Mouse (Mus musculus): ENCODE measurements at regions not wholly inside any gene's neighbourhood (a gene's known extent, or its start where the extent isn't known, plus 50 kb on each side); places are given as distances from the start of the nearest gene placed in this dataset.

DNA sequence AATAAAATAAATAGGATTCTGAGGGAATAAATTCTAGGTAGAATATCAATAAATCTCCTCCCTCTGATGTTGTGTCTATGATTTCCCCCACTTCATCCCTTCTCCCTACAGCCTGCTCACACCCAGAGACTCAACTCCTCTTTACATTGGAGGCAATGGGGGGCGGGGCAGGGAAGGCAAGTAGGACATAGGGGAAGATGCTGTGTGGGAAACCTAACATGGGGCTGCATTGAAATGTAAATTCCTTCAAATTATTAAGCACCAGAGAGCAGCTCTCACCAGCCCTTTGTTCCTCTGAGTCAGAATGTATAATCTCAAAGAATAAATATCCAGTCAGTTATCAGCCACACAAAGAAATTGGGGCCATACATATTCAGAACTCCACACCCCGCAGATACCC is 91.6 kb downstream of the Nuf2 start:
- H3K36me3 ChIP-seq (ENCODE audit: insufficient read depth, low read length): no peaks in the 10 kb centered on the region
- TF ChIP-seq EP300 (IDR thresholded peaks at IDR 0.05) (no peak), CTCF (IDR thresholded peaks at IDR 0.05) (no peak)
- H3K4me3 ChIP-seq (ENCODE audit: low read depth, low read length): no peak overlapping the region
- no peaks in the 10 kb centered on the region for H3K9me3 ChIP-seq (ENCODE audit: low read length)
- H3K27ac ChIP-seq (ENCODE audit: low read length): no peak overlapping the region
- 80% methylated on average over 2 of the region's 2 CpGs for WGBS
- DNase-seq (ENCODE audit: low spot score): no peak
- H3K9ac ChIP-seq (replicated peaks; ENCODE audit: low read depth): no peak overlapping the region
- H3K4me1 ChIP-seq (ENCODE audit: insufficient read depth, low read depth, low read length): no peaks in the 10 kb centered on the region
- H3K27me3 ChIP-seq (replicated peaks; ENCODE audit: insufficient read depth, low read length): no peaks in the 10 kb centered on the region
- no peak overlapping the region for H3K4me2 ChIP-seq (replicated peaks; ENCODE audit: low read depth, low read length)
- ATAC-seq: no peak

DNA sequence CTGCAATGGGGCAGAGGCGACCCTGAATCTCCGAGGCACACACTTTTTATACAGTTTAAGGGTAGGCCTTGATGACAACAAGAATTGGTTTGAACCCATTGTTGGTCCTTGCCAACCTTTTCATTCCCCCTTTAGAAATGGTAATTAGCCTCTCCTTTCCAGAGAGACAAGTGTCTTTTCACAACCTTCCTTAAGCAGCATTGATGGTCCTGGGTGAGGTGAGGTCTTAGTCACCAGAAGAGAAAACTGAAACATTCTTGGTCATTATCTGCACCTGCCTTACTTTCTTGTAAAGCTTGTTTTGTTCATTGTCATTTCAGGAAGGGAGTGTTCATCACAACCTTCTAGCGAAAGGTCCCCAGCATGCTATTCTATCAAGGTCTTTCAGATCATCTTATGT is 93.3 kb downstream of the Nuf2 start:
- 95% methylated on average over 3 of the region's 3 CpGs for WGBS
- no peaks in the 10 kb centered on the region for H3K27me3 ChIP-seq (replicated peaks; ENCODE audit: insufficient read depth, low read length)
- H3K4me3 ChIP-seq (ENCODE audit: low read depth, low read length): no peak overlapping the region
- H3K27ac ChIP-seq (ENCODE audit: low read length): no peak overlapping the region
- no peaks in the 10 kb centered on the region for H3K9me3 ChIP-seq (ENCODE audit: low read length)
- H3K36me3 ChIP-seq (ENCODE audit: insufficient read depth, low read length): no peaks in the 10 kb centered on the region
- no peak overlapping the region for H3K9ac ChIP-seq (replicated peaks; ENCODE audit: low read depth)
- no peak for DNase-seq (ENCODE audit: low spot score)
- TF ChIP-seq CTCF (IDR thresholded peaks at IDR 0.05) (no peak), EP300 (IDR thresholded peaks at IDR 0.05) (no peak)
- no peak overlapping the region for H3K4me2 ChIP-seq (replicated peaks; ENCODE audit: low read depth, low read length)
- no peaks in the 10 kb centered on the region for H3K4me1 ChIP-seq (ENCODE audit: insufficient read depth, low read depth, low read length)
- no peak for ATAC-seq

DNA sequence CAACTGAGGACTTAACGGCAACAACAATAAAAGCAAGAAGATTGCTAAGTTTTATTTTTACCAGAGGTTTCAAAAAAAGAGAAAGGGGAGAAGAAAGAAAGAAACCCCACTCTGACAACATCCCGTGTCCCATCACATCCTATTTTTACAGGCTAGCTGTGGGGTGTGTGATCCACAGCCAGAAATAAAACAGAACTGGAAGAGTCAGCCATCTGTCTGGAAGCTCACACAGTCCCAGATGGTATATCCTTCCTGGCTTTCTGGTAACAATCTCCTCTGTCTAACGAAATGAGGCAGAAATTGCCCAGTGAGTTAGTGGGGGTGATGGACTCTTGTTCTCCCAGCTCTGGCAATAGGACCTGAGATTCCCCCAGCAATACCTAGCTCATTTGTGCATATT is 108.9 kb downstream of the Nuf2 start:
- Histone ChIP-seq H3K4me3 (ENCODE audit: low read depth, low read length) (no peak overlapping the region), H3K4me2 (replicated peaks; ENCODE audit: low read depth, low read length) (no peak overlapping the region), H3K36me3 (ENCODE audit: insufficient read depth, low read length) (no peaks in the 10 kb centered on the region), H3K27me3 (replicated peaks; ENCODE audit: insufficient read depth, low read length) (no peaks in the 10 kb centered on the region), H3K27ac (ENCODE audit: low read length) (no peak overlapping the region), H3K4me1 (ENCODE audit: insufficient read depth, low read depth, low read length) (no peaks in the 10 kb centered on the region), H3K9ac (replicated peaks; ENCODE audit: low read depth) (no peak overlapping the region), H3K9me3 (ENCODE audit: low read length) (no peaks in the 10 kb centered on the region)
- TF ChIP-seq CTCF (IDR thresholded peaks at IDR 0.05): no peak
- TF ChIP-seq EP300 (IDR thresholded peaks at IDR 0.05): no peak
- WGBS: 70% methylated on average over 3 of the region's 3 CpGs
- DNase-seq (ENCODE audit: low spot score) (no peak), ATAC-seq (no peak)

DNA sequence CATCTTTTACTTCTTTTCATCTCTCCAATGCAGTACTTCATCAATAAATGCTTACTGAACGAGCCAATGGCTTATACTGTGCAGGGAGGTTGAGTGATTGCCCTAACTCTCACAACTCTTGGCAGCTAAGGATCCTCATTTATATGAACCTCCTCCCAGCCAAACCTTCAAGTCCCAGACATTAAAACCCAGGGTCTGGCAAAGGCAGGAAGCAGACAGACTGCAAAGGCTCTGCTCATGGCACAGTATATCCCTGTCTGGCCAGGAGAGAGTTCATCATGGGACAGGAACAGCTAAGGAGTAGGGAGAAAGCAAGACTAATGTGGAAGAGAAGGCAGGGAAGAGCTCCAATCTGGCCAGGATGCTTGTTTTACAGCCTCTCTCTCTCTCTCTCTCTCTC is 109.6 kb downstream of the Nuf2 start:
- TF ChIP-seq EP300 (IDR thresholded peaks at IDR 0.05) (no peak), CTCF (IDR thresholded peaks at IDR 0.05) (no peak)
- H3K27ac ChIP-seq (ENCODE audit: low read length): no peak overlapping the region
- no peak overlapping the region for H3K4me3 ChIP-seq (ENCODE audit: low read depth, low read length)
- no peak overlapping the region for H3K4me2 ChIP-seq (replicated peaks; ENCODE audit: low read depth, low read length)
- no peak for ATAC-seq
- H3K9me3 ChIP-seq (ENCODE audit: low read length): no peaks in the 10 kb centered on the region
- DNase-seq (ENCODE audit: low spot score): no peak
- WGBS: 25% methylated on average over 1 of the region's 1 CpGs
- no peaks in the 10 kb centered on the region for H3K36me3 ChIP-seq (ENCODE audit: insufficient read depth, low read length)
- no peaks in the 10 kb centered on the region for H3K4me1 ChIP-seq (ENCODE audit: insufficient read depth, low read depth, low read length)
- no peaks in the 10 kb centered on the region for H3K27me3 ChIP-seq (replicated peaks; ENCODE audit: insufficient read depth, low read length)
- H3K9ac ChIP-seq (replicated peaks; ENCODE audit: low read depth): no peak overlapping the region

DNA sequence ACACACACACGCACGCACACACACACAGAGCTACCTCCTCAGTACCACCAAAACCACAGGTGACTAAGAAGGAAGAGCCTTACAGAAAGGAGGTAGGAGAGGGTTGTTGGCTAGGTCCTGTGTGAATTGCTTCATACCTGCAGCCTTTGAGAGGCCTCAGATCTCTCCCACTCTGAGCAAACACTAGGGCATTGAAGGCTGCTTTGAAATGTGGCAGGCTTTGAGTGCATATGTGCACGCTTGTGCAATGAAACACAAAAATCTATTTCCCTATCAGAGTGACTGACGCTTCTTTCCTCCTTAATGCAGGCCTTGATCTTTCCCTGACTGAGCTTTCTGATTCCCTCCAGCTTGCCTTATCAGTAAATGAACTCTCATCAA is 112.6 kb downstream of the Nuf2 start:
- Histone ChIP-seq H3K4me3 (ENCODE audit: low read depth, low read length) (no peak overlapping the region), H3K9me3 (ENCODE audit: low read length) (no peaks in the 10 kb centered on the region), H3K9ac (replicated peaks; ENCODE audit: low read depth) (no peak overlapping the region), H3K27me3 (replicated peaks; ENCODE audit: insufficient read depth, low read length) (no peaks in the 10 kb centered on the region), H3K4me2 (replicated peaks; ENCODE audit: low read depth, low read length) (no peak overlapping the region), H3K36me3 (ENCODE audit: insufficient read depth, low read length) (no peaks in the 10 kb centered on the region), H3K4me1 (ENCODE audit: insufficient read depth, low read depth, low read length) (no peaks in the 10 kb centered on the region), H3K27ac (ENCODE audit: low read length) (no peak overlapping the region)
- 39% methylated on average over 3 of the region's 4 CpGs for WGBS
- no peak for TF ChIP-seq CTCF (IDR thresholded peaks at IDR 0.05)
- no peak for TF ChIP-seq EP300 (IDR thresholded peaks at IDR 0.05)
- DNase-seq (ENCODE audit: low spot score): peak; percentile 84
- ATAC-seq: peak; percentile 97

DNA sequence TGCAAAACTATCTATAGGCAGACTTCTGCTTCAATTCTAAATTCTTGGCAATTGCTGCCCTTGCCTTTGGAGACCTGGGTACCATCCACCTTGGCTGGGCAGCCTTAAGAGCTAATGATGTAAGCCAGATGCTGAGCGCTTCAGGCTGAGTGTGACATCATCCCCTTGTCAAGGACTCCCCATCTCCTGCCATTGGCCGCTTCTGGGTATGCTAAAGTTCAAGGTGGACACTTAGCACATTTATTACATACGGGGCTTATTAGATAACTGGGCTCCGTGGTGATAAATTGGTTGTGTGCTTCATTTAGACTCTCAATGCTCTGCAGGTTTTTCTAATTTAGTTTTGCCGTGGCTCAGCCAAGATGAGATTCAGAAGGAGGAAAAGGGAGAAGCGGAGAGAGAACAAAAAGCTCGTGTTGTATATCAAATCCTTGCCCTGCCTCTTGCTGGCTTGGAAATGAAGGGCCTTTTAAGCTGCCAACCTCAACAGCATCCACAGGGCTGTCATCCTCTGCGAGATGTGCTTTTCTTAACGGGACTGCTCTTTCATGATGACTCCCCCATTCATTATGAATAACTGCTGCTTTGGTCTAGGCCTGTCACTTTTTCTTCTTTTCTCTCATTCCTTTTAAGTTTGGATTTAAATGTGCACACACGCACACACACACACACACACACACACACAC is 113.1 kb downstream of the Nuf2 start:
- H3K36me3 ChIP-seq (ENCODE audit: insufficient read depth, low read length): no peaks in the 10 kb centered on the region
- H3K27me3 ChIP-seq (replicated peaks; ENCODE audit: insufficient read depth, low read length): no peaks in the 10 kb centered on the region
- DNase-seq (ENCODE audit: low spot score) (no peak), ATAC-seq (no peak)
- H3K4me2 ChIP-seq (replicated peaks; ENCODE audit: low read depth, low read length): no peak overlapping the region
- no peaks in the 10 kb centered on the region for H3K4me1 ChIP-seq (ENCODE audit: insufficient read depth, low read depth, low read length)
- no peak overlapping the region for H3K4me3 ChIP-seq (ENCODE audit: low read depth, low read length)
- TF ChIP-seq EP300 (IDR thresholded peaks at IDR 0.05): no peak
- TF ChIP-seq CTCF (IDR thresholded peaks at IDR 0.05): no peak
- no peak overlapping the region for H3K9ac ChIP-seq (replicated peaks; ENCODE audit: low read depth)
- 59% methylated on average over 10 of the region's 10 CpGs for WGBS
- H3K27ac ChIP-seq (ENCODE audit: low read length): no peak overlapping the region
- no peaks in the 10 kb centered on the region for H3K9me3 ChIP-seq (ENCODE audit: low read length)

DNA sequence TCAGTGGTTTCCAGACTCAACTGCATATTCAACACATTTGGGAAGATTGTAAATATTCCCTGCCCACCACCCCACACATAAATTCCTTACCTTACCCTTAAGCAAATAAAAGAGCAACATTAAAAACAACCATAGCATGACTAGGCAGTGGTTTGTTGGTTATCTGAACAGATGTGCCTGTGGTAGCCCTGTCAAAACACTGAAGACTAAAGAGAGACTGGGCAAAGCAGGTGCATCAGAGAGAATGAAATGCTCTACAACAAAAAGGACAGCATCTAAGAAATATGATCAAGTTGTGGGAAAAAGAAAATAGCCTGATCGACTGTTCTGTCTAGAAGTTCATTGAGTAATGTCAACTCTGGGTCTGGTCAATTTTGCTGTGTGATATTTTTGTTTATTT is 114.6 kb downstream of the Nuf2 start:
- ATAC-seq (no peak), DNase-seq (ENCODE audit: low spot score) (no peak)
- no peak overlapping the region for H3K27ac ChIP-seq (ENCODE audit: low read length)
- H3K36me3 ChIP-seq (ENCODE audit: insufficient read depth, low read length): no peaks in the 10 kb centered on the region
- no peak overlapping the region for H3K4me3 ChIP-seq (ENCODE audit: low read depth, low read length)
- no peaks in the 10 kb centered on the region for H3K4me1 ChIP-seq (ENCODE audit: insufficient read depth, low read depth, low read length)
- WGBS: 95% methylated on average over 1 of the region's 1 CpGs
- no peak overlapping the region for H3K4me2 ChIP-seq (replicated peaks; ENCODE audit: low read depth, low read length)
- no peak for TF ChIP-seq CTCF (IDR thresholded peaks at IDR 0.05)
- no peak for TF ChIP-seq EP300 (IDR thresholded peaks at IDR 0.05)
- H3K9me3 ChIP-seq (ENCODE audit: low read length): no peaks in the 10 kb centered on the region
- H3K9ac ChIP-seq (replicated peaks; ENCODE audit: low read depth): no peak overlapping the region
- H3K27me3 ChIP-seq (replicated peaks; ENCODE audit: insufficient read depth, low read length): no peaks in the 10 kb centered on the region
